Mouse (Mus musculus) stomach, embryonic 16.5 days (tissue): ENCODE data around the gene Lpcat2. TPM values are rescaled to one million over a fixed set of nuclear protein-coding genes. Genes with fewer than 3 reads are reported as not detected.

Source experiments
- ATAC-seq: fragments of 200-750 bp; cut with Nextera tagmentation; 2 replicates; pipeline ENCODE4 v1.8.0; 2017; ENCODE audit warnings: moderate number of reproducible peaks, moderate TSS enrichment; ENCODE audit not compliant: insufficient read depth, low FRiP score
- H3K27ac ChIP-seq: fragments of 300-500 bp; sonication (generic); 2 replicates; pipeline ENCODE4 v1.5.1; 2014; ENCODE audit warnings: low read length
- H3K27me3 ChIP-seq: fragments of 300-500 bp; sonication (generic); 2 replicates; pipeline ENCODE4 v1.6.1; 2014; ENCODE audit warnings: low read length, control low read depth, mixed read lengths; ENCODE audit not compliant: control insufficient read depth, insufficient read depth
- H3K36me3 ChIP-seq: fragments of 300-500 bp; sonication (generic); 2 replicates; pipeline ENCODE4 v1.6.1; 2014; ENCODE audit warnings: low read length; ENCODE audit not compliant: control insufficient read depth, insufficient read depth
- H3K4me1 ChIP-seq: fragments of 300-500 bp; sonication (generic); 2 replicates; pipeline ENCODE4 v1.6.1; 2014; ENCODE audit warnings: low read length, control low read depth, mixed read lengths; ENCODE audit not compliant: control insufficient read depth, insufficient read depth
- H3K4me2 ChIP-seq: fragments of 300-500 bp; sonication (generic); 2 replicates; pipeline ENCODE4 v1.6.1; 2014; ENCODE audit warnings: low read depth, low read length, mixed read lengths
- H3K4me3 ChIP-seq: fragments of 300-500 bp; sonication (generic); replicated peaks from 2 replicates; pipeline ENCODE4 v1.5.1; 2014; ENCODE audit warnings: mild to moderate bottlenecking, low read length
- H3K9ac ChIP-seq: fragments of 300-500 bp; sonication (generic); 2 replicates; pipeline ENCODE4 v1.6.1; 2014; ENCODE audit warnings: low read length
- H3K9me3 ChIP-seq: fragments of 300-500 bp; sonication (generic); replicated peaks from 2 replicates; pipeline ENCODE4 v1.6.1; 2016; ENCODE audit warnings: low read length, control low read depth; ENCODE audit not compliant: control insufficient read depth
- WGBS: fragments of 180-500 bp; shearing (Covaris S2); extraction: QIAGEN DNeasy Blood & Tissue Kit; methylation state at CpG from one replicate; pipeline ENCODE4 v1.1.7; 2014; 5-methylcytosine and 5-hydroxymethylcytosine counted together
- microRNA-seq: library from miRNA; unstranded; fragments of <30 nt; microRNA quantifications from one replicate; pipeline ENCODE4, GENCODE M21; 2016
- polyA plus RNA-seq: library from polyadenylated mRNA; unstranded; fragments of >200 nt; fragmentation: Nextera tagmentation; extraction: Ambion mirVana; gene quantifications from 2 replicates; pipeline ENCODE4 v1.2.1, GENCODE M21; 2015

Lpcat2 gene
- polyA plus RNA-seq, 1 experiment from 2014 or later, result 12.2 TPM

DNA sequence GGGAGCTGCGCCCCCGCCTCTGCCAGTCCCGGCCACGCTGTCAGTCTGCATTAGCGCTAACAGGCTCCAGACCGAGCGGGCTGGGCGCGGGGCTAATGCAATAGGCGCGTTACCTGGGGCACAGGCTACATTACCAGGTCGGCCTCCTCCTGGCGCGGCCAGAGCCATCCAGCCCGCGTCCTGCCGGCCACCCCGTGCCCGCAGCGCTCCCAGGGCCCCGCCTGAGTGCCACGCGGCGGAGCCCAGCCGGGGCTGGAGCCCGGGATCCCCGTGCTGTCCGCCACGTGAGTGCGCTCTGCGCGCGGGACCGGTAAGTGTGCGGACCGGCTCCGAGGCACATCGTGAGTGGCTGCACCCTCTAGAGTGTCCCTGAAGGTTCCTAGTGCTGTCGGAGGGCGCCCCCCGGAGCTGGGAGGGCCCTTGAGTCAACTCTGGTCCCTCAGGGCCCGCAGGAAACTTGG lies 105.3 kb downstream of the Lpcat2 start:
- ATAC-seq, result no peak
- Histone ChIP-seq H3K9ac (peak overlapping the region; percentile 42; the same call in 1 of the 2 replicates), H3K36me3 (no peaks in the 10 kb centered on the region), H3K4me3 (peak overlapping the region; percentile 38), H3K4me1 (peaks cover 6% of the 10 kb centered on the region), H3K9me3 (no peaks in the 10 kb centered on the region), H3K27ac (no peak overlapping the region), H3K4me2 (peak overlapping the region; percentile 61), H3K27me3 (peaks cover 44% of the 10 kb centered on the region)
- WGBS, result under 1% methylated on average over 42 of the region's 42 CpGs

DNA sequence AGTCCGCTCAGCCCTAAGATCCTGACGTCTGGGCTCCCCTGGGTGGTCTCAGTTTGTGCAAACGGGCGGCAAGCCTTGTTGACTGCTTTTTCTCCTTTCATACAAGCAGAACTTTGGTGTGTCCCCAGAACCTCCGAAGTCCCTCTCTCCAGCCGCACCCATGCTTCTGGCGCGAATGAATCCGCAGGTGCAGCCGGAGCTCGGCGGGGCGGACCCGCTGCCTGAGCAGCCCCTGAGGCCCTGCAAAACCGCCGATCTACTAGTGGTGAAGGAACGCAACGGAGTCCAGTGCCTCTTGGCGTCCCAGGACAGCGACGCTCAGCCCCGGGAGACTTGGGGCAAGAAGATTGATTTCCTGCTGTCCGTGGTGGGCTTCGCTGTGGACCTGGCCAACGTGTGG lies 105.9 kb downstream of the Lpcat2 start:
- no peak for ATAC-seq
- Histone ChIP-seq H3K27me3 (peaks cover 44% of the 10 kb centered on the region), H3K27ac (no peak overlapping the region), H3K4me2 (peak overlapping the region; percentile 61), H3K4me3 (peak overlapping the region; percentile 38), H3K4me1 (peaks cover 6% of the 10 kb centered on the region), H3K36me3 (no peaks in the 10 kb centered on the region), H3K9me3 (no peaks in the 10 kb centered on the region), H3K9ac (no peak overlapping the region)
- 2% methylated on average over 25 of the region's 25 CpGs for WGBS

DNA sequence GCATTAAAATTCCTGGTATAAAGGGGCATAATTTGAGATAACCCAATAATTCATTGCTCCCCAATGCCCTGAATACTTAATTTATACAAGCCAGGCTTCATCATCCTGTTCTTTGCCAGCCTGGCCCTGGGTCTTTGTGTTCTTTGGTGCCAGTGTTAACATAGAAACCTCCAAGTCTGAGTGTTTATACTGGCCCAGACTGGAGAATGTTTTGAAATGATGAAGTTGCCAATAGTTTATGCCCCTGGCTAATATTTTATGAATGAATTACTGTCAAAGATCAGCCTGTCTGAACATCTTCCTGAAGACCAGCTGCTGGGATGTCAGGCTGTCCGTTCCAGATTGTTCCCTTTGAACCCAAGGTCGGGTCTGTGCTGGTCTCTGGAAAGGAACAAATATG lies 109.4 kb downstream of the Lpcat2 start:
- WGBS, result 37% methylated on average over 2 of the region's 2 CpGs
- Histone ChIP-seq H3K9me3 (no peaks in the 10 kb centered on the region), H3K4me1 (peaks cover 6% of the 10 kb centered on the region), H3K36me3 (no peaks in the 10 kb centered on the region), H3K9ac (no peak overlapping the region), H3K27ac (no peak overlapping the region), H3K27me3 (peaks cover 35% of the 10 kb centered on the region), H3K4me2 (no peak overlapping the region), H3K4me3 (no peak overlapping the region)
- no peak for ATAC-seq

Small RNAs within 50 kb of the gene (microRNA-seq; reads per million reads assigned to microRNA genes)
- not detected for gene Gm22151

Other genes starting within 250 kb of the Lpcat2 start
- gene Irx6, start 181.1 kb upstream of the Lpcat2 start, polyA plus RNA-seq, result 0.04 TPM in 1 of 2 replicates, not detected in the other
- 149 and 166 TPM in 2 replicates for gene Mmp2, start 28.0 kb upstream of the Lpcat2 start, polyA plus RNA-seq
- 19.5 and 32.7 TPM in 2 replicates for gene Capns2, start 46.1 kb downstream of the Lpcat2 start, polyA plus RNA-seq
- 0.17 and 0.25 TPM in 2 replicates for gene Slc6a2, start 104.7 kb downstream of the Lpcat2 start, polyA plus RNA-seq
- not detected in 2 replicates for gene Ces1a, start 192.9 kb downstream of the Lpcat2 start, polyA plus RNA-seq
- gene Ces1b, start 224.7 kb downstream of the Lpcat2 start, polyA plus RNA-seq, result 0.12 TPM in 2 replicates